Mouse (Mus musculus) heart, adult 2 months (tissue): Measurements from ENCODE around the gene Cabp7. TPM values are rescaled to one million over a fixed set of nuclear protein-coding genes. Genes with fewer than 3 reads are reported as not detected.
A peak's percentile ranks its signal among the peaks of the same experiment; 100 is the strongest.

Experiments used
- DNase-seq, 2 experiments: peaks; one replicate each; pipeline ENCODE4 v3.0.0; 2021
- H3K27ac ChIP-seq: fragments of 200-600 bp; 2 replicates; pipeline ENCODE4 v1.8.1; 2022
- H3K27me3 ChIP-seq: fragments of 200-500 bp; 2 replicates; pipeline ENCODE4 v1.6.1; 2012; ENCODE audit warnings: mild to moderate bottlenecking, low read length, inconsistent platforms, mixed read lengths; ENCODE audit not compliant: control insufficient read depth, insufficient read depth
- H3K36me3 ChIP-seq: fragments of 200-500 bp; 2 replicates; pipeline ENCODE4 v1.6.1; 2012; ENCODE audit warnings: low read length, inconsistent platforms; ENCODE audit not compliant: control insufficient read depth, insufficient read depth
- H3K4me1 ChIP-seq: fragments of 200-500 bp; 2 replicates; pipeline ENCODE4 v1.6.1; 2011; ENCODE audit warnings: low read length; ENCODE audit not compliant: control insufficient read depth, insufficient read depth
- H3K4me3 ChIP-seq: fragments of 200-600 bp; 2 replicates; pipeline ENCODE4 v1.8.1; 2022
- H3K79me2 ChIP-seq: fragments of 200-500 bp; replicated peaks from 2 replicates; pipeline ENCODE4 v1.6.1; 2012; ENCODE audit warnings: mild to moderate bottlenecking, inconsistent platforms, low read length, moderate library complexity, mixed read lengths; ENCODE audit not compliant: control insufficient read depth, insufficient read depth
- H3K9ac ChIP-seq: fragments of 200-500 bp; 2 replicates; pipeline ENCODE4 v1.6.1; 2012; ENCODE audit warnings: low read depth, mild to moderate bottlenecking, control low read depth, inconsistent platforms, low read length, mixed read lengths
- CTCF ChIP-seq: fragments of 200-600 bp; IDR thresholded peaks from 2 replicates; pipeline ENCODE4 v1.8.1; 2022; ENCODE audit warnings: antibody characterized with exemption, mild to moderate bottlenecking, moderate library complexity
- EP300 ChIP-seq: fragments of 200-500 bp; IDR thresholded peaks from 2 replicates; pipeline ENCODE4 v1.6.1; 2011; ENCODE audit warnings: low read depth, low read length, control low read depth; ENCODE audit not compliant: insufficient read depth
- POLR2A ChIP-seq: fragments of 200-500 bp; IDR thresholded peaks from 2 replicates; pipeline ENCODE4 v1.6.1; 2011; ENCODE audit warnings: mild to moderate bottlenecking, low read depth, low read length, control low read depth; ENCODE audit not compliant: insufficient read depth
- WGBS: fragments of 180-500 bp; shearing (Covaris S2); methylation state at CpG from one replicate; pipeline ENCODE4 v1.1.7; 2018; 5-methylcytosine and 5-hydroxymethylcytosine counted together
- intact Hi-C: fragments of 180-260 bp; cut with DNase I; formaldehyde crosslinking; loops from one replicate; pipeline ENCODE4 v1.15.1; 2025
- long read RNA-seq: library from polyadenylated mRNA; stranded (forward); transcript quantifications from one replicate; pipeline ENCODE4 v2.0.0, GENCODE M21; 2021
- polyA plus RNA-seq: library from polyadenylated mRNA; depleted of rRNA; stranded (reverse); fragments of >200 nt; gene quantifications from 2 replicates; pipeline ENCODE4 v1.2.3, GENCODE M21; 2012; rRNA removed
- total RNA-seq, 2 experiments: library from RNA; stranded (reverse); gene quantifications; 2 replicates each; pipeline ENCODE4 v1.2.3; 2021

Gene Cabp7
- total RNA-seq (not detected), polyA plus RNA-seq (not detected in 2 replicates)
- long read RNA-seq = 0 reads

DNA sequence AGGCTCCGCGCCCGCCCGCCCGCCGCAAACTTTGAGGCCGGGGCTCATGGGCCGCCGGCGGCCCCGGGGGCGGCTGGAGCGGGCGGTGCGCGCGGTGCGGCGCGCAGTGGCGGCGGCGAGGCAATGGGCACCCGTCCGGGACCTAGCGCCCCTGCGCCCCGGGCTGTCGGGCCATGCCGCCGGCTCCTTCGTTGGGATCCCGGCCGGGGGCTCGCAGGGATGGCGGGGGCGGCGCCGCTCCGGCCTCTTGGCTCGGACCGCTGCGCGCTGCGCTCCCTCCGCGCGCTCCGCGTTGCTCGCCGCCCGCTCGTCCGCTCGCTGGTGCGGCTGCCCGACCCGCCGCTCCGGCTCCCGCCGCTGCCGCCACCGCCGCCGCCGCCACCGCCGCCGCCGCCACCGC lies at the start of gene Cabp7:
Gene Cabp7, minus strand, starts transcription at position 46 of the 400 bp plus-strand sequence.
- Histone ChIP-seq H3K9ac (no peak within 1 kb of the TSS), H3K4me3 (no peak within 1 kb of the TSS), H3K79me2 (no peaks in the 10 kb centered on the region), H3K27ac (no peak within 1 kb of the TSS), H3K4me1 (no peaks in the 10 kb centered on the region), H3K36me3 (no peaks in the 10 kb centered on the region), H3K27me3 (peaks cover 22% of the 10 kb centered on the region)
- TF ChIP-seq CTCF (no peak), EP300 (no peak), POLR2A (no peak)
- 3% methylated on average over 45 of the region's 73 CpGs for WGBS
- intact Hi-C loops = no loop called here
- DNase-seq = no peak

GRCm38 (mm10) chr11:4793006-4793405 lies 46.4 kb upstream of the Cabp7 start:
- Histone ChIP-seq H3K9ac (no peak overlapping the region), H3K27ac (no peak overlapping the region), H3K36me3 (peaks cover 3% of the 10 kb centered on the region), H3K4me1 (no peaks in the 10 kb centered on the region), H3K27me3 (no peaks in the 10 kb centered on the region), H3K4me3 (no peak overlapping the region), H3K79me2 (no peaks in the 10 kb centered on the region)
- intact Hi-C loops = no loop called here
- 77% methylated on average over 3 of the region's 3 CpGs for WGBS
- DNase-seq = no peak
- TF ChIP-seq POLR2A (no peak), EP300 (no peak), CTCF (no peak)

DNA sequence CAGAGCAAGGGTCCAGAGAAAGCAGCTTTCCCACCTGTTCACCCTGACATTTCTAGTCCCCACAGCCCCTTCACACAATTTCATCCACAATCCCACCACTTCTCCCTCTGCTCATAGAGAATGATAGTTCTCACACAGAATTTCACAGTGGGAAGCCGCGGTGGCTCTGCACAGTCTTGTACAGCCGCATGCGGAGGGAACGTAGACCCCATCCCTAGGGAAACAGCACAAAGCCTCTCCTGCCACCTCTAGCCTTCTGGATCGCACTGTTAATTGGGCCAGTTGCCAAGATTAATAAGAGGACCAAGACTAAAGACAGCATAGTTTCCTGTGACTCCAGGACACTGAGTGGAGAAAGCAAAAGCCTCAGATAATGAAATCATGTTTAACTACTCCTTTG lies 45.0 kb upstream of the Cabp7 start:
- H3K27me3 ChIP-seq = no peaks in the 10 kb centered on the region
- H3K4me1 ChIP-seq = no peaks in the 10 kb centered on the region
- 58% methylated on average over 6 of the region's 6 CpGs for WGBS
- H3K27ac ChIP-seq = no peak overlapping the region
- H3K4me3 ChIP-seq = no peak overlapping the region
- intact Hi-C loops = no loop called here
- no peak for DNase-seq
- H3K79me2 ChIP-seq = no peaks in the 10 kb centered on the region
- H3K9ac ChIP-seq = no peak overlapping the region
- TF ChIP-seq POLR2A (no peak), CTCF (no peak), EP300 (no peak)
- no peaks in the 10 kb centered on the region; the same call in 1 of the 2 replicates for H3K36me3 ChIP-seq

DNA sequence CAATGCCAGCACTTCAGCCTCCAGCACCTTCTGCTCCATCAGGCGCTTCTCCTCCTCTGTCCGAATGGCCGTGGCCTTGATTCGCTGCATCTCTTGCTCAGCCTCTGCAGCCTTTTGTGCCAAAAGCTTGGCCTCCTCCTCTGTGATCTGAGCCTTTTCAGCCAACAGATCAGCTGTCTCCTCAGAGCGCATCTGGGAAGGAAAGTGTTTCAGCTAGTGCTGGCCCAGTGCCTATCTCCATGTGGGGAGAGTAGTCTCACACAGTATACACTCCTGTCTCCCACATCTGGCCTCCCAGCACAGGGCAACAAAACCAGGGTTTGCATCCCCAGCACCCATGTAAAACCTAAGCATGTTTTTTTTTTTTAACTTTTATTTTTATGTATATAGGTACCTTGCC lies 43.1 kb upstream of the Cabp7 start:
- Histone ChIP-seq H3K79me2 (no peaks in the 10 kb centered on the region), H3K27me3 (no peaks in the 10 kb centered on the region), H3K4me3 (no peak overlapping the region), H3K4me1 (peaks cover 2% of the 10 kb centered on the region; the same call in 1 of the 2 replicates), H3K9ac (no peak overlapping the region), H3K36me3 (no peaks in the 10 kb centered on the region), H3K27ac (no peak overlapping the region)
- TF ChIP-seq POLR2A (no peak), CTCF (no peak), EP300 (no peak)
- peak in 1 of 2 experiments; percentile 8 for DNase-seq
- WGBS = 80% methylated on average over 5 of the region's 5 CpGs
- intact Hi-C loops = no loop called here

GRCm38 (mm10) chr11:4784629-4785142 lies 38.1 kb upstream of the Cabp7 start:
- WGBS = 40% methylated on average over 5 of the region's 5 CpGs
- intact Hi-C loops = no loop called here
- H3K27me3 ChIP-seq = no peaks in the 10 kb centered on the region
- TF ChIP-seq POLR2A (no peak), CTCF (no peak), EP300 (no peak)
- H3K27ac ChIP-seq = no peak overlapping the region
- no peak for DNase-seq
- no peak overlapping the region; the same call in 1 of the 2 replicates for H3K9ac ChIP-seq
- H3K4me3 ChIP-seq = no peak overlapping the region
- no peaks in the 10 kb centered on the region for H3K79me2 ChIP-seq
- peaks cover 2% of the 10 kb centered on the region; the same call in 1 of the 2 replicates for H3K4me1 ChIP-seq
- H3K36me3 ChIP-seq = no peaks in the 10 kb centered on the region

GRCm38 (mm10) chr11:4783116-4783515 lies 36.5 kb upstream of the Cabp7 start:
- no peak for DNase-seq
- Histone ChIP-seq H3K36me3 (no peaks in the 10 kb centered on the region), H3K9ac (no peak overlapping the region), H3K27me3 (no peaks in the 10 kb centered on the region), H3K4me1 (peaks cover 2% of the 10 kb centered on the region; the same call in 1 of the 2 replicates), H3K79me2 (no peaks in the 10 kb centered on the region), H3K4me3 (no peak overlapping the region), H3K27ac (no peak overlapping the region)
- TF ChIP-seq POLR2A = no peak
- WGBS = 95% methylated on average over 3 of the region's 3 CpGs
- intact Hi-C loops = no loop called here
